Mouse (Mus musculus) cerebellum, adult 9-10 months (tissue): ENCODE data around the gene Nipbl.

Experiments used
- DNase-seq: peaks from one replicate; pipeline ENCODE4 v3.0.0; 2022

Nipbl gene

GRCm38 (mm10) chr15:8416500-8417138, 27.6 kb downstream of the Nipbl start:
- no peak for DNase-seq

DNA sequence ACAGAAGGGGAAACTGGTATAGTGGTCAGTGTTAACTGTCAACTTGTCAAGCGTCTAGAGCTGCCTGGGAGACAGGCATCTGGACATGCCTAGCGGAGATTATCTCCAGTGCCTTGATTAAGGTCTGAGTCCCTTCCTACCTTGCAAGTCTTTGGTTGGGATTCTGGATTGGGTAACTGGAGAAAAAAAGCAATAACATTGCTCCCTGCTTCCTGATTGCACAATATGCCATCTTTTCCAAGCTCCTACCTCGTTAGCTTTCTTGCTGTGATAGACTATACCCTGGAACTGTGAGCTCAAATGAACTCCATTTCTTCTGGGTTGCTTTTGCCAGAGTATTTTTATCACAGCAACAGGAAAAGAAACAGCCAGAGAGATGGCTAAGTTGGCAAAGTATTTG, 30.9 kb downstream of the Nipbl start:
- DNase-seq: no peak

GRCm38 (mm10) chr15:8411873-8412272, 32.4 kb downstream of the Nipbl start:
- DNase-seq: no peak

DNA sequence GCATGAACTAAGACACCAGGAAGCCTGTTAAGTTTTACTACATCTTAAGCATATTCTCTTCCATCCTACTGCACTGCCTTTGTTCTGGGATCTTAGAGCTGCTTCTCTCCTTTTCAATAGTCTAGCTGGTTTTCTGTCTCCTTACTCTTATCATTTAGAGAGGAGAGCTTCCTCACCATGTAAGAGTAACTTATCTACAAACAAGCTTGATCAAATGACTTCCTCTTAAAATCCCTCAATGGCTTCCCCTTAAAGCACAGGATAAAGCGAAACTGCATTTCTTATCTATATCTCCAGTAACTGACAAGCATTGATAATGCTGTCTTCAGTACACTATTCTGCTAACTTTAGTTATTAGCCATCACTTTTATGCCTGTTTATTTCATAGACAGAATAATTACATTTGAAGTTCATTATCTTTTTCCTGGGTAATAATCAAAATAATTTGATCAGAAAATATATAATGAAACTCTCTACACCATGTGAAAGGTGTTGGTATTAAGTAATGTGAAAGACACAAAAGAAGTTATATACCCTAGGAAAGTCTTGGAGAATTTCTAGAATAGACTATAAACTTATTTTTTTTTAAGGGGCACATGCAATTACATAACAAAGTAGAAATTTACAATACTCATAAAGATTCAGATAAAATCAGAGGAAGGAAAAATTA, 33.0 kb downstream of the Nipbl start:
- no peak for DNase-seq

DNA sequence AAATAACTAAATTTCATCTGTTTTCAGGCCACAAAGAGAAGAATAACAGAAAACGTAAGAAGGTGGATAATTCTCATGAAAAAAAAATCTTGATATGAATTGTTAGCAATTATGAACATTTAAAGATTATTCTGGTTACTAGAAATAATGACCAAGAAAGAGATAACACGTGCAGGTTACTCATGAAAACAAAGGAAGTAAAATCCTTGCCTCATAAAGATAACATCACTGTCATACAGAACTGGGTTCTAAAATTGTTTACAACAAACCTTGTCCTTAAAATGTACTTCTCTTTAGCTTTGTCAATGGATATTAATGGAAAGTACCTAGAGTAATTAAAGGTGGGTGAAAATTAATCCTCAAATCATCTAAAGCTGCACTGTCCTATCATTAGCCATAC, 37.2 kb downstream of the Nipbl start:
- no peak for DNase-seq

DNA sequence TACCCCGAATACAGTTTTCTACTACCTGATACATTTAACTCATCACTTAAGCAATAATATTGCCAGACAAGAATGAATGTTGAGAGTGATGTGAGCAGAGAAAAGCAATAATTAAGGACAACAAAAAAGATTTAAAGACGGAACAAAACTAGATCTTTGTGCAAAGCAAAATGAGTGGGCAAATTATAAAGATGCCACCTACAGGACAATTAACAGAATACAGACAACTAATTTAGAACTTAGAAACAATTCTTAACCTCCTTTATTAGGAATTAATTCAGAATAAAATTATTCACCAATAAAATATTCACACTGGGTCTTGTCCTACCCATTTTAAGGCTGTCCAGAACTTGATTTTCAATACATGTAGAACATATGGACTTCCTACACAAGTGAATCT, 38.0 kb downstream of the Nipbl start:
- no peak for DNase-seq

DNA sequence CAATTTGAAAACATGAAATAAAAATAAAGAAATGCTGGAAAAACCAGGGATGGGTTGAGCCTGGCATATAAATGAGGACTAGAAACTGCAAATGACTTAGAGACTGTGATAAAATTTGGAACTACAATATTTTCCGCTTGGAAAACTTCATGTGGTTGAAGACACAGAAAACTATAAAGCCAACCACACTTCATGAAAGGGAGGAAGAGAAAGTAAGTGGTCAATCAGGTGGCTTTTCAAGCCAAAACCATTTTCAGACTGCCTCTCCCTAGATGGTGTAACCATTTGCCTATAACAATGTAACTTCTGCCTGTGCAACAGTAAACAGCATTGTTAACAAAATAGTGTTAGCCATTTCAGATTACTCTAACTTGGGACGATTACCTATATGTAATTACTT, 41.7 kb downstream of the Nipbl start:
- DNase-seq: no peak

GRCm38 (mm10) chr15:8401536-8401935, 42.7 kb downstream of the Nipbl start:
- DNase-seq: no peak

DNA sequence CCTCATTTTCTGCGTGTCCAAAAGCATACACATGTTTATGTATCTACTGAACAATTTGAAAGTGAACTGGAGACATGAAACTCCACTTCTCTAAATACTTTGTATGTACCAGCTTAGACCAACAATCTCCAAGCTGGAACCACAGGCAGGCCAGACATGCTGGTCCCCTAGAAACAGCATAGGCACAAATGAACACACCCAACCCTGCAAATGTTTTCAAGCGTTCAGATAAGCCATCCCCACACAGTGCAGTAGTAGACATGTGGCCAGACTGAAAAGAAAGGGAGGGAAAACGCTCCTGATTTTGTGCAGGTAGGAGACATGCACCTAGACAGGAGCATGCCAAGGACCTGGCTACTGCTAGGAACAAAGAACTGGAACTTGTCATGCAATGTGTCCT, 52.5 kb downstream of the Nipbl start:
- no peak for DNase-seq

- peak; percentile 52 for DNase-seq
Measured at GRCm38 (mm10) chr15:8382213-8382612, 62.0 kb downstream of the Nipbl start.

GRCm38 (mm10) chr15:8375657-8376056, 68.6 kb downstream of the Nipbl start:
- no peak for DNase-seq

DNA sequence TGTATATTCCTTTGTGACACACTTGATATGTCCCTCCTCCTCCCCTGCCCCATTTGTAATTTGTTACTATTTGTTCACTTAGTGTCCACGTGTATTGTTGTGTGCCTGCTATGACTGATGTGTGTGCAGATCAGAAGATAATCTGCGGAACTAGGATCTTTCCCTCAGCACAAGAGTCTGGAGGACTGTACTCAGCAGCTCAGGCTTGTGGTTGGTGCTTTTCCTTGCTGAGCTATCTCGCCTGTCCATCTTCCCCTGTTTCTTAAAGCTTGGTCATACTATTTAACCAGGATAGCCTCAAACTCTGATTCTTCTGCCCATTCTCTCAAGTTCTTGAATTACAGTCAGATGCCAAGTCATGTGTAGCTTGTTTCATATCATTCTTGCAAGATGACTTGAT, 69.5 kb downstream of the Nipbl start:
- DNase-seq: no peak

GRCm38 (mm10) chr15:8347104-8347773, 97.0 kb downstream of the Nipbl start:
- no peak for DNase-seq

DNA sequence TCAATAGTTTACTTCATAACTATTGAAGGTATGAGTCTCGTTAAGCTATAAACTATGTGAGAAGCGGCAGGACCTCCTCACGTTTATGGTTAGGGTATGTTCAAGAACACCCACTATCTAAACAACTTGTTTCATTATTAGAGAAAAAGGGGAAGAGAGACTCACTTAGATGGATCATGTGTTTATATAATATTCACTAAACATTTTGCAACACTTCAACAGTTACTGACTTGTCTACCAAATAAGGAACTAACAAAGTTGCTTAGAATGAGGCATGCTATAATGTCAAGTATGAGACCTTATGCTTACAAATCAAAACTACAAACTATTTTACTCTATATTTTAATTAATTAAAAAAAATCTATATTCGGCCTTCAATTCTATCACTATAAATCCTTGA, 103.7 kb downstream of the Nipbl start:
- DNase-seq: no peak

DNA sequence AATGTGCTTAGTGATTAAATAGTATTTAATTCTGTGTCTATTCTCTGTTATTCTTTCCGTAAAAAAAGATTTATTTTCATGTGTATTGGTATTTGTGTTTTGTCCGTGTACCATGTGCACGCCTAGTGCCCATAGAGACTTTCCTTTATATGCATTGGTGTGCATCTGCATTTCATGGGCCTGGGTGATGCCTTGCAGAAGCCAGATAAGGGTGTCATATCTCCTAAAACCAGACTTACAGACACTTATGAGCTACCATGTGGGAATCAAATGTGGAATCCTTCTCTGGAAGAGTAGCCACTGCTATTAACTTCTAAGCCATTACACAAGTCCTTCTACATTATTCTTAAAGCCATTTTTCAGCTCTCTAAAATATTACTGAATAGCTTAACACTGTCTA, 112.7 kb downstream of the Nipbl start:
- DNase-seq: no peak

GRCm38 (mm10) chr15:8325629-8326028, 118.6 kb downstream of the Nipbl start:
- DNase-seq: no peak

GRCm38 (mm10) chr15:8324833-8325232, 119.4 kb downstream of the Nipbl start:
- no peak for DNase-seq

DNA sequence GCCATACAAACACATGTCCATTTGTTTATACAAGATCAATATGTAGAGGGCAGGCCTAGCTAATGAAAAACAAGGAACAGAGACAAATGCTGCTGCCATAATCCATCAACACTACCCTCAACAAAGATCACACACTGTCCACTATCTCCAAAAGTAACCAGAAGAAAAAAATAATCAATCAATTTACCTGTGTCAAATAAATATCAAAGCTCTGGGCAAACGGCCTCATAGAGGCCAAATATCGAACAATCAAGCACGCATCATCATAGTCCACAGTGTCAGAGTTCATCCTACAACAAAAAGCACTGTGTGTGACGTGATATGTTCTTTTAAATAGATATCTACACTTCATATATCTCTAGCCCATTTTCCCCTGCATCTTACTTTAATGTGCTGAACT, 120.2 kb downstream of the Nipbl start:
- DNase-seq: no peak

DNA sequence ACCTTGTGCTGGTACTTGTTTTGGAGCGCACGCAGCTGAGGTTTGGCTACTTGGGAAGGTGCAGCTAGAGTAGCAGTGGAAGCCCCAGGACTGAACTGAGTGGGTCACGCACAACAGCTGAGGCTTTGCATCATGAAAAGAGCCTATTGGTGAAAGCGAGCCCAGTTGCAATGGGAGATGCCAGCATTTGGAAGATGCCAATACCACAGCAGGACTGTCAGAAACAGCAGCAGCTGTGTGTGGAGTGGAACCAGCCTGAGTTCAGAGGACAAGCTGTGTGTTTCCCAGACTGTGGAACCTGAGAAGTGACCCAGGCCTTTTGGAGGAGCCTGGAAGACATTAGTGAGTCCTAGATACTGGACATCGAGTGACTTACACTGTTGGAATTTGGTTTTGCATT, 122.8 kb downstream of the Nipbl start:
- no peak for DNase-seq

- DNase-seq: no peak
Measured at GRCm38 (mm10) chr15:8319191-8319590, 125.1 kb downstream of the Nipbl start.

DNA sequence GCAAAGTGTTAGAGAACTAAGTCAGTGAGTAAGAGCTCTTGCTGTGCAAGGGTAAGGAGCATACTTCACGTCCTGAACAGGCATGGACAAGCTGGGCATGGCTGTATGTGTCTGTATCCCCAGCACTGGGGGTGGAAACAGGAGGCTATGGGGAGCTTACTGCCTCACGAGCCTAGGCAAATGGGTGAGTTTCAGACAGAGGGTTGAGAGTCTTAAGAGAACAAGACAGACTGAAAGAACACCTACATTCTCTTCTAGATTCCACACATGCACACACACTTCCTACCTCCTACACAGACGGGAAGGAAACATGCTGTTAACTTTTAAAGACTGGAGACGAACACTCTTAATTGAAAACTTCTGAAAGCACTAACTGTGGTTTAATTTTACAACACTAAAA, 126.9 kb downstream of the Nipbl start:
- no peak for DNase-seq

- no peak for DNase-seq
Measured at GRCm38 (mm10) chr15:8305474-8305873, 138.8 kb downstream of the Nipbl start.

- DNase-seq: no peak
Measured at GRCm38 (mm10) chr15:8302944-8303343, 141.3 kb downstream of the Nipbl start.

DNA sequence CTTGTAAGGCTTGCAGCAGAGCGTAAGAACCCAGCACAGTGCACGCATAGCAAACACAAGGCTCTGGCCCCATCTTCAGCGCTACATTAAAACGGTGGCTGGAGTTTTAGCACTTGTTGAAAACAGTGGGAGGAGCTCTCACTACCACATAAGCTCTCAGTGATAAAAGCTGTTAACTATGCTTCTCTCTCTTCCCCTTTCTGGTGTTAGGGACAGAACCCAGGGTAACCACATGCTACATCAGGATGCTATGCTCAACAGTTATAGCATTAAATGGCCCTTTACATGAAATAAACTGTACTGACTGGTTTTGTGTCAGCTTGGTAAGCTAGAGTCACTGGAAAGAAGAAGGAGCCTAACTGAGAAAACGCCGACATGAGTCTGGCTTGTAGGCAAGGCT, 150.1 kb downstream of the Nipbl start:
- no peak for DNase-seq

- no peak for DNase-seq
Measured at GRCm38 (mm10) chr15:8291251-8291650, 153.0 kb downstream of the Nipbl start.
